Mouse (Mus musculus): ENCODE measurements at regions not wholly inside any gene's neighbourhood (a gene's known extent, or its start where the extent isn't known, plus 50 kb on each side); places are given as distances from the start of the nearest gene placed in this dataset.

- DNase-seq (ENCODE audit: low read depth): no peak
These were observed 54.6 kb downstream of the Mex3b start for GRCm38 (mm10) chr7:82921722-82922121.

DNA sequence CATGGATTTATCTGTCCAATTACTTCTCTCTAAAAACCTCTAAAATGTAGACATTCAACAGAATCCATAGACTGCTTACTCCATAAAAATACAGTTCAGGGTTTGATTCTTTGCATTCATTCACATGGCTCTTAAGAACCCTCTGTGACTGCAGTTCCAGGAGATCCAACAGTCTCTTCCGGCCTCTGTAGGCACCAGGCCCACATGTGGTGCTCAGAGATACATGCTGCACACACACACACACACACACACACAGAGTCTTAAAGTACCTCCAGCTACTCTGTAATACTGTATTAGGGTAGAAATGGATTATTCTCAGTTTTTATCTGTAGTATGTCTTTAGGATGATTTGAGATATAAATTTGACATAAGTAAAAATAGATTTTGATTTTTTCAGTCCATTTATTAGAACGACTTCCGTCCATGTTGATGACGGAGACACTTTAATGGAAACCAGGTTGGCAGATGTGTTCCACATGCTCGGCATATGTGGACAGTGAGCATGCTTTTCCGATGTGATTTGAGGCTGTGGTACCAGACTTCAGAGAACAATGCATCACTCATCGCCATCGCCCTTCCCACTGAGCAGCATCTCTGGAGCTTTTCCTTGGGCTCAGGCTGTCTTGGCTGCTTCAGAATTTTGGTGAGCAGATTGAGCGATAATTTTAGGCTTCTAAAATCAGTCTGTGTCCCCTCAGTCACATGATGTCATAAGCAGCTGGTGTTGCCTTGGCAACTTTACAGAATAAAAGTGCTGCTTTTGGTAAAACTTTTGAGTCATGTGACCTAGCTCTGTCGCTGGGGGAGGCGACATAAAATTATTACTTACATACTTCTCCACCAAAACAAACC lies 56.3 kb downstream of the Mex3b start:
- DNase-seq (ENCODE audit: low read depth): no peak

DNA sequence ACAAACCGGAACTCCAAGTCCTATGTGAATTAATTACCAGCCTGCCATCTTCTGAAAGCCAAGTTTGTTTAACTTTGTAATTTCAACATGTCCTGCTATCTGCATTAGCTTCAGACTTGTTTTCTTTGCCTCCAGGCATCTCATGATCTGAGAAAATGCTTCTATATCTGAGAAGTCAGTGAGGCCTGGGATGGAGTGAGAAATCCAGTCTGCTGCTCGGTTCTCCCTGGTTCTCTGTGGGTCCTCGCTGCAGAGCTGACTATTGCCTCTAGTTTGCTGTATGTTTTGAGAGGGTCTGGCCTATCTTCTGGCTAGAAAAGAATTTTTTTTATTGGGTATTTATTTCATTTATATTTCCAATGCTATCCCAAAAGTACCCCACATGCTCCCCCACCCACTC lies 57.0 kb downstream of the Mex3b start:
- no peak for DNase-seq (ENCODE audit: low read depth)

- no peak for DNase-seq (ENCODE audit: low read depth)
These were observed 71.2 kb downstream of the Mex3b start for GRCm38 (mm10) chr7:82938311-82938710.

DNA sequence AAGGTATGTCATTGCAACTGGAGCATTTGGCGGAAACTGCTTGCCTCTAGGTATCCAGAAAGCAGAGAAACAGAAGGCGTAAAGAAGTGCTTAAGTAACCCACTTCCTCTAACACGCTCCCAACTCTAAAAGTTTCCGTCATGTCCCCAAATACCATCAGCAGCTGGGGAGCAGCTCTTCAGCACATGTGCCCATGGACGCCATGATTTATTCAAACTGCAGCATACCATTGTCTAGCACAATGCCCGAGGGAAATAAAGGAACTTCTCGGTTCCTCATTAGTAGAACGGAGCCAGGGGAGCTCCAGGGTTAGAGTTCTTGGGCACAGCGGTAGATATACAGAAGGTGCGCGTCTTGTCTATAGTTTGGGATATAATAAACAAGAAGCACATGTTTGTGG lies 72.4 kb downstream of the Mex3b start:
- no peak for DNase-seq (ENCODE audit: low read depth)

GRCm38 (mm10) chr7:82943376-82943775 lies 76.2 kb downstream of the Mex3b start:
- DNase-seq (ENCODE audit: low read depth): no peak

DNA sequence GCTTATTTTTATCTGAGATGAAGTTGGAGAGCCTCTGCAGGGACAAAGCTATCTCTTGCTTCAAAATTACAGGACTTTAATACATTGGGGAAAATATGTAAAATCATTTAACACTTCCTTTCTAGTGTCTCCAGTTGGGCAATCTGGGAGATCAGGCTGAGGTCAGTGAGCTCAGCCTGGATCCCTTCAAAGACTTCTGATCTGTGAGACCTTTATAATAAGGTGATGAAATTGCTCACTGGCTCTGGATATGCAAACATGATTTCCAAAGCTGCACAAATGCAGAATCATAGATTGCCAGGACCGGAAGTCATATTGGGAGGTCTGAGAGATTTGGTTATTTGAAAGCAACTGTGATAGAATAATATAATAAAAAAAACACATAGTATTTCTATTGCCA lies 76.7 kb downstream of the Mex3b start:
- no peak for DNase-seq (ENCODE audit: low read depth)

- DNase-seq (ENCODE audit: low read depth): no peak
These were observed 82.2 kb downstream of the Mex3b start for GRCm38 (mm10) chr7:82949372-82949771.

DNA sequence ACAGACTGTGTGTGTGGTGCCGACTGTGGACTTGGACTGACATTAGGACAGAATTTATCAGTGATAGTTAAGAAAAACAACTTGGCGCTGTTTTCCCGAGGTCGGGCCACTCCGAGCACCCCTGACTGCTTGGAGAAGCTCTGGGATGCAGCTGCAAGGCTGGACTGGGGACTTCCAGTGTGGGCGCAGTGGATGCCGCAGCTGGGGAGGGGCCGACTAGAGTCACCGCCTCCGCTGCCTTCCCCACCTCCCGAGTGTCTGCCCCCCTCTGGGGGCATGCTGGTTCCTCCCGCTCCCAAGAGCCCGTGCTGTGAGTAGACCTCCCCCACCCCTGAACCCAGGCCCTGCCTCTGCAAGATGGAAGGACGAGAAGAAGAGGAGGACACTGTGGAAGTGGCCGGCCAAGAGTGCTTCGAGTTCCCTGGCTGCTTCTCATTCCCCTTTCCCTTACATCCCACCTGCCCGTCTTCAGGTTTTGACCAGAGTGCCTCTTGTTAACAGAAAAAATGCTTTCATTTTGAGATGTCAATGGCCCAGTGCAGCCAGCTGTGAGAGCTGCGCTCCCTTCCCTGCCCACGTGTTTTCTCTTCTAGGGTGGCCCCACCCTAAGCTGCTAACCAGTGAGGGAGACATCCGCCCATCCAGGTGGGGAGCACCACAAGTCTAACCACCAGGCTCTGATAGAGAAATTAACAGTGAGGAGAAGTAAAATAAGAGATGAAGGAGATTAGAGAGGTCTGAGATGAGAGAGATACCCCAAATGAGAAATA lies 90.3 kb downstream of the Mex3b start:
- no peak for DNase-seq (ENCODE audit: low read depth)

GRCm38 (mm10) chr7:82970599-82970998 lies 103.5 kb downstream of the Mex3b start:
- DNase-seq (ENCODE audit: low read depth): no peak

DNA sequence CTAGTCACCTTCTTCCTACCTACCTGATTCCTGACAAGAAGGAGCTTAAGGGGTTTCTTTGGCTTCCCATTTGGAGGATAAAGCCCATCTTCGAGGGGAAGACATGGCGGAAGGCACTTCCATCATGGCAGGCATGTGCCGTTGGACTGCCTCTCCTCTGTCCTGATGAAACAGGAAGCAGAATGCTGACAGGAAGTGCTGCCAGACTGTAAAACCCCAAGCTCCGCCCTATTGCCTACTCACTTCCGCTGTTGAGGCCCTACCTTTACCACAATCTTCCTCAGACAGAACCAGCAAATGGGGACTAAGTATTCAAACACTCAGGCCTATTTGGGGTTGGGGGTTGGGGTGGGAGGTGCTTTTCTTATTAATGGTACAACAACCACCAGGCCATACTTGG lies 104.1 kb downstream of the Mex3b start:
- DNase-seq (ENCODE audit: low read depth): no peak

DNA sequence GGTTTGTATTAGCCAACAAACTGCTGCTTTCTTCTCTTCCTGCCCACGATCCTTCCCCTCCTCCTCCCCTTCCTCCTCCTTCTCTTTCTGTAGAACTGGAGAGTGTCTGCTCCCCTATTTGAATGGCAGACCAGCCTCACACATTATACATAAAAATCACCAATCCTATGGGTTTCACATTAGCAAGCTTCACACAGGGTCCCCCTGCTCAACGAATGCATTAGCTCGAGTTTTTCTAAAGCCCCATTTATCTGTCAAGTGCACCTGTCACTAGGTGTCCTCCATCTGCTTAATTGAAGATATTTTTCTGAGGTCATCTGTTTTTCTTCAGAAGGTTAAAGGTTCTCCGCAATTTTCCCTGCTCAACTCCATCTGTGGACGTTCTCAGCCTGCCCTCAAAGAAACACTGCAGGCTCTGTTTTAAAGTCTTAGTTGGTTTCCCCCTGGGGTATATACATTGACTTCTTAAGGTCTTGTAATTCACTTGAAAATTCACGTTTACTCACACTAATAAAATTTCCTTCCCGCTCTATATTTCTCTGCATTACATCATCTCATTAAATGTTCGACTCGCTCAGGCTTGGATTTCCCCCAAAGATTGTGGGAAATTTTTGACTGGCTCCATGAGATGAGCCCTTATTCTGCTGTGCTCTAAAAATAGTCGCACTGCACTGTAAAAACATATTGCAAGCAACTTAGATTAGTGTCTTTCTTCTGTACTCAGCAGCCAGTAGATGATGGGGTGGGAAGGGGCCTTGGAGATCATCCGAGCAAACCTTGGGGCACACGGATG lies 105.3 kb downstream of the Mex3b start:
- no peak for DNase-seq (ENCODE audit: low read depth)

- no peak for DNase-seq (ENCODE audit: low read depth)
These were observed 123.6 kb downstream of the Mex3b start for GRCm38 (mm10) chr7:82990708-82991107.

DNA sequence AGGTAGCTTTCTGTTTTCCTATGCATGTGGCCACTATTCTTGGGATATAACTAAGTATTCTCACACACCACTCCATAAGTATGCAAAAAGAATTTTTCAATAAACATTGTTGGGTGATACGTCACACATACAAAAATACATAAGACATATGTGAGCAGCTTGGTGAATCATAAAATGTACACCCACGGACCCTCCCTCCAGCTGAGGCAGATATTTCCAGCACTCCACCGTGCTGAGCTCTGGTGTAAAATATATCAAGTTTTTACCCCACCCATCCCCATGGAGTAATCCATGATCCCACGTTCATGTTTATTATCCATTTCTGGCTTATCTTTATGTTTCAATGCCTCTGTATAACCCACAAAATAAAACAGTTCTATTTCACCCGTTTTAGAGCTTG lies 126.0 kb downstream of the Mex3b start:
- DNase-seq (ENCODE audit: low read depth): no peak

GRCm38 (mm10) chr7:82998848-82999247 lies 131.7 kb downstream of the Mex3b start:
- no peak for DNase-seq (ENCODE audit: low read depth)

- DNase-seq (ENCODE audit: low read depth): no peak
These were observed 140.4 kb downstream of the Mex3b start for GRCm38 (mm10) chr7:83007540-83007939.

GRCm38 (mm10) chr7:83012145-83012544 lies 145.0 kb downstream of the Mex3b start:
- DNase-seq (ENCODE audit: low read depth): no peak

DNA sequence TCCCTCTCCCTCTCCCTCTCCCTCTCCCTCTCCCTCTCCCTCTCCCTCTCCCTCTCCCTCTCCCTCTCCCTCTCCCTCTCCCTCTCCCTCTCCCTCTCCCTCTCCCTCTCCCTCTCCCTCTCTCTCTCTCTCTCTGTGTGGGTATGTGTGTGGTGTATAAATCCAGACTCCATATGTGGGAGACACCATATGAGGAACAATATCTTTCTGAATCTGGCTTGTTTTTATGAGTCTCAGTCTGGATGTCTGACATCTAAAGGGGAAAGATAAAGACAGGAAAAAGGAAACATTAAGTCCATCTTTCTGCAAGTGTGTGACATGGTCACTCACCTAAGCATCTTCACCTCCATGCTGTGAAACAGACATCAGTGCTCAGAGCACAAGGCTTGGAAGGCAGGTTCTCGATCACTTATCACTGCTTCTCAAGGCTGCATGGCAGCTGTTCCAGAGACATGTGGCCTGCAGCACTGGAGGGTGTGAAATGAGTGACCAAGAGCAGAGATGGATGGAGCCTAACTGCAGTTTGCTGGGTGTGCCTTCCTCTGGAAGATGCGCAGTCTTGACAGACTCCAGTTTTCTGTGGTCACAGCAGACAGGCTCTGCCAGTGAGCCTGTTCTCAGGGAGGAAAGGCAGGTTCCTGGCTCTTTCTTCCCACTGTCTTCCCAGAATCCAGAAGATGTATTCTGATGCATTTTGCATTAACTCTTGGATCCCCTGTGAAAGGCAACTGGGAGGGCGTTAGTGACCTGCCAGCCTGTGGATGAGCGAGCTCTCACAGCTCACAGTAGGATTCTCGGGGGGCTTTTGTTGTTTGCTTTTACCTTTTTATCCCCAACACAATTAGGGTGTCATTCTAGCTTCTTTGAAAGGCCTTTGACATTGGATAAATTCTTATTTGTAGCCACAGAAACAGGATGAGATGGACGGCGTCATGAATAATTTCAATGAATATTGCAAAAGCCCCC lies 147.9 kb downstream of the Mex3b start:
- DNase-seq (ENCODE audit: low read depth): no peak

GRCm38 (mm10) chr7:83015756-83016155 lies 148.6 kb downstream of the Mex3b start:
- DNase-seq (ENCODE audit: low read depth): no peak

DNA sequence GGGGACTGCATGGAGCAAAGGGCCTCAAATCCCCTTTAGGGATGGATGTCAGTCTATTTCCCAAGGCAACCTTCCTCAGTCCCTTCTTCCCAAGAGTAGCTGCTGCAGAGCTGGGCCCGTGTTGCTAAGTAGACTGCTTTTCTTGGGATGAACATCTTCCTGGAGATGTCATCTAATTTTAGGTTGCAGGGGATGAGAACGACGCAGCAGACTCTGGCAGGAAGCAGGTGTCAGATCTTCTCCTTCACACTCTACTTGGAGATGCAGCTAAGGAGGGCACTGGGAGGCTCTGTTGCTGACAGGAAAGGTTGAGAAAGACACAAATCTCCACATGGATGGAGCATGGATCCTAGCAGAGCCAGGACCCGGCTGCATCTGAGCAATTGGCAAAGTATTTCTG lies 149.4 kb downstream of the Mex3b start:
- DNase-seq (ENCODE audit: low read depth): no peak

GRCm38 (mm10) chr7:83020584-83020983 lies 153.5 kb downstream of the Mex3b start:
- DNase-seq (ENCODE audit: low read depth): no peak
